Mouse (Mus musculus) heart, postnatal 0 days (tissue): ENCODE measurements around the gene Nrxn3.

ENCODE experiments used
- CTCF ChIP-seq: IDR thresholded peaks from 2 replicates; pipeline ENCODE4 v1.5.1; 2016; ENCODE audit warnings: antibody characterized with exemption, control low read depth, low read depth
- EP300 ChIP-seq: IDR thresholded peaks from 2 replicates; pipeline ENCODE4 v1.6.1; 2016; ENCODE audit warnings: antibody characterized with exemption, low read depth

GRCm38 (mm10) chr12:89653211-89653610, 930.5 kb downstream of the Nrxn3 start:
- no peak for TF ChIP-seq CTCF
- no peak for TF ChIP-seq EP300
